Mouse (Mus musculus) bone marrow, adult 2 months (tissue): Measurements from ENCODE around the gene Strbp. TPM values are rescaled to one million over a fixed set of nuclear protein-coding genes. Genes with fewer than 3 reads are reported as not detected.
A peak's percentile ranks its signal among the peaks of the same experiment; 100 is the strongest.

Experiments used
- H3K27ac ChIP-seq: fragments of 200-500 bp; 2 replicates; pipeline ENCODE4 v1.5.1; 2012; ENCODE audit warnings: low read depth, mild to moderate bottlenecking, control low read depth, inconsistent platforms, low read length; ENCODE audit not compliant: control insufficient read depth, poor library complexity, insufficient read depth
- H3K4me1 ChIP-seq: fragments of 200-500 bp; 2 replicates; pipeline ENCODE4 v1.6.1; 2011; ENCODE audit warnings: low read length; ENCODE audit not compliant: control insufficient read depth, insufficient read depth
- H3K4me3 ChIP-seq: fragments of 200-500 bp; replicated peaks from 2 replicates; pipeline ENCODE3; 2011; ENCODE audit warnings: mild to moderate bottlenecking, low read depth, low read length, control low read depth; ENCODE audit not compliant: control insufficient read depth
- CTCF ChIP-seq: fragments of 200-500 bp; IDR thresholded peaks from 2 replicates; pipeline ENCODE4 v1.5.1; 2011; ENCODE audit warnings: low read length, control low read depth; ENCODE audit not compliant: control insufficient read depth, insufficient read depth
- POLR2A ChIP-seq: fragments of 200-500 bp; IDR thresholded peaks from 2 replicates; pipeline ENCODE4 v1.6.1; 2011; ENCODE audit warnings: low read depth, mild to moderate bottlenecking, control low read depth, low read length, borderline replicate concordance; ENCODE audit not compliant: control insufficient read depth
- WGBS: fragments of 180-500 bp; shearing (Covaris S2); methylation state at CpG from one replicate; pipeline ENCODE4 v1.1.7; 2018; 5-methylcytosine and 5-hydroxymethylcytosine counted together
- polyA plus RNA-seq: library from polyadenylated mRNA; stranded (reverse); fragments of >200 nt; gene quantifications from 2 replicates; pipeline ENCODE4 v1.2.4, GENCODE M21; 2011; ENCODE audit warnings: low replicate concordance; ENCODE audit not compliant: missing spikeins, insufficient read depth, insufficient read length

Gene Strbp
- polyA plus RNA-seq, 1 experiment: 28.3 TPM

GRCm38 (mm10) chr2:37451667-37452375 is 251.8 kb downstream of the Strbp start:
- TF ChIP-seq POLR2A (peak; percentile 69; the same call in 1 of the 2 replicates), CTCF (no peak)
- Histone ChIP-seq H3K4me1 (no peaks in the 10 kb centered on the region; the same call in 1 of the 2 replicates), H3K27ac (peak overlapping the region; percentile 36; the same call in 1 of the 2 replicates), H3K4me3 (peak overlapping the region; percentile 79)
- 7% methylated on average over 44 of the region's 44 CpGs for WGBS

- TF ChIP-seq CTCF: no peak
- H3K27ac ChIP-seq: peak within 1 kb of the TSS; percentile 60
- peak within 1 kb of the TSS; percentile 92 for H3K4me3 ChIP-seq
- under 1% methylated on average over 51 of the region's 51 CpGs for WGBS
- no peaks in the 10 kb centered on the region; the same call in 1 of the 2 replicates for H3K4me1 ChIP-seq
Observed at GRCm38 (mm10) chr2:37442611-37443591, 260.8 kb downstream of the Strbp start, which contains the start of the genes Zbtb26, Zbtb6 and Rabgap1. Gene Zbtb26, minus strand, starts transcription at chr2:37443135. Gene Zbtb6, minus strand, starts transcription at chr2:37443171. Gene Rabgap1, plus strand, starts transcription at chr2:37443279.

Other genes with a start within 250 kb of the Strbp start
- not detected in 2 replicates for gene Gpr21, start 187.5 kb downstream of the Strbp start, polyA plus RNA-seq
- gene Crb2, start 72.4 kb upstream of the Strbp start, polyA plus RNA-seq: not detected in 2 replicates